Mouse (Mus musculus) liver, embryonic 13.5 days (tissue): Measurements from ENCODE around the gene Gsdme. TPM values are rescaled to one million over a fixed set of nuclear protein-coding genes. Genes with fewer than 3 reads are reported as not detected.

Experiments used
- ATAC-seq: fragments of 200-750 bp; cut with Nextera tagmentation; 2 replicates; pipeline ENCODE4 v1.8.0; 2017; ENCODE audit warnings: low read depth, mild to moderate bottlenecking, moderate number of reproducible peaks, moderate library complexity
- DNase-seq: peaks from one replicate; pipeline ENCODE4 v3.0.0; 2022
- H3K27ac ChIP-seq: fragments of 300-500 bp; sonication (generic); 2 replicates; pipeline ENCODE4 v1.5.1; 2015; ENCODE audit warnings: moderate library complexity, mild to moderate bottlenecking, inconsistent platforms
- H3K27me3 ChIP-seq: fragments of 300-500 bp; sonication (generic); 2 replicates; pipeline ENCODE4 v1.6.1; 2015; ENCODE audit warnings: mild to moderate bottlenecking, inconsistent platforms
- H3K36me3 ChIP-seq: fragments of 300-500 bp; sonication (generic); 2 replicates; pipeline ENCODE4 v1.6.1; 2015; ENCODE audit warnings: mild to moderate bottlenecking, inconsistent platforms
- H3K4me1 ChIP-seq: fragments of 300-500 bp; sonication (generic); replicated peaks from 2 replicates; pipeline ENCODE4 v1.6.1; 2015; ENCODE audit warnings: inconsistent platforms
- H3K4me2 ChIP-seq: fragments of 300-500 bp; sonication (generic); 2 replicates; pipeline ENCODE4 v1.6.1; 2015; ENCODE audit warnings: inconsistent platforms, mild to moderate bottlenecking, moderate library complexity
- H3K4me3 ChIP-seq: fragments of 300-500 bp; sonication (generic); replicated peaks from 2 replicates; pipeline ENCODE4 v1.5.1; 2015; ENCODE audit warnings: mild to moderate bottlenecking, inconsistent platforms
- H3K9ac ChIP-seq: fragments of 300-500 bp; sonication (generic); 2 replicates; pipeline ENCODE4 v1.6.1; 2015; ENCODE audit warnings: mild to moderate bottlenecking, inconsistent platforms
- H3K9me3 ChIP-seq: fragments of 300-500 bp; sonication (generic); replicated peaks from 2 replicates; pipeline ENCODE4 v1.6.1; 2016; ENCODE audit warnings: inconsistent platforms
- WGBS: fragments of 180-500 bp; shearing (Covaris S2); methylation state at CpG from one replicate; pipeline ENCODE4 v1.1.7; 2015; ENCODE audit not compliant: insufficient replicate concordance; 5-methylcytosine and 5-hydroxymethylcytosine counted together
- polyA plus RNA-seq: library from polyadenylated mRNA; unstranded; fragments of >200 nt; fragmentation: Nextera tagmentation; extraction: Ambion mirVana; gene quantifications from 2 replicates; pipeline ENCODE4 v1.2.1, GENCODE M21; 2015

Gsdme gene
- polyA plus RNA-seq, 1 experiment from 2014 or later, result 15.2 TPM

- no peak overlapping the region for H3K4me2 ChIP-seq
- no peaks in the 10 kb centered on the region for H3K9me3 ChIP-seq
- H3K36me3 ChIP-seq, result peaks cover 23% of the 10 kb centered on the region
- H3K4me3 ChIP-seq, result no peak overlapping the region
- H3K9ac ChIP-seq, result no peak overlapping the region
- ATAC-seq, result no peak
- no peaks in the 10 kb centered on the region for H3K27me3 ChIP-seq
- no peak for DNase-seq
- H3K4me1 ChIP-seq, result no peaks in the 10 kb centered on the region
- H3K27ac ChIP-seq, result no peak overlapping the region
Observed at GRCm38 (mm10) chr6:50189376-50189775, 74.3 kb downstream of the Gsdme start.

- ATAC-seq (no peak), DNase-seq (no peak)
- H3K27me3 ChIP-seq, result no peaks in the 10 kb centered on the region
- no peak overlapping the region for H3K4me2 ChIP-seq
- WGBS, result 68% methylated on average over 4 of the region's 4 CpGs
- H3K27ac ChIP-seq, result no peak overlapping the region
- no peaks in the 10 kb centered on the region for H3K9me3 ChIP-seq
- no peak overlapping the region for H3K9ac ChIP-seq
- peaks cover 31% of the 10 kb centered on the region for H3K36me3 ChIP-seq
- H3K4me3 ChIP-seq, result no peak overlapping the region
- no peaks in the 10 kb centered on the region for H3K4me1 ChIP-seq
Observed at GRCm38 (mm10) chr6:50187955-50188354, 75.7 kb downstream of the Gsdme start.

- no peak overlapping the region for H3K9ac ChIP-seq
- no peaks in the 10 kb centered on the region for H3K27me3 ChIP-seq
- peaks cover 20% of the 10 kb centered on the region; the same call in 1 of the 2 replicates for H3K36me3 ChIP-seq
- H3K27ac ChIP-seq, result no peak overlapping the region
- no peaks in the 10 kb centered on the region for H3K4me1 ChIP-seq
- no peak overlapping the region for H3K4me3 ChIP-seq
- WGBS, result 74% methylated on average over 4 of the region's 4 CpGs
- ATAC-seq, result no peak
- H3K4me2 ChIP-seq, result no peak overlapping the region
- DNase-seq, result no peak
- no peaks in the 10 kb centered on the region for H3K9me3 ChIP-seq
Observed at GRCm38 (mm10) chr6:50180189-50180588, 83.5 kb downstream of the Gsdme start.

- DNase-seq, result no peak
- Histone ChIP-seq H3K27me3 (no peaks in the 10 kb centered on the region), H3K9me3 (no peaks in the 10 kb centered on the region), H3K4me1 (no peaks in the 10 kb centered on the region), H3K4me2 (no peak overlapping the region), H3K4me3 (no peak overlapping the region), H3K36me3 (0 out of 2 replicates have a peak, but pooled peaks cover 1% of the 10 kb centered on the region), H3K9ac (no peak overlapping the region), H3K27ac (no peak overlapping the region)
- no peak for ATAC-seq
- 53% methylated on average over 1 of the region's 1 CpGs for WGBS
Observed at GRCm38 (mm10) chr6:50175736-50176135, 87.9 kb downstream of the Gsdme start.

- no peak overlapping the region for H3K4me2 ChIP-seq
- H3K36me3 ChIP-seq, result 0 out of 2 replicates have a peak, but pooled peaks cover 5% of the 10 kb centered on the region
- H3K27me3 ChIP-seq, result no peaks in the 10 kb centered on the region
- H3K4me3 ChIP-seq, result no peak overlapping the region
- H3K9me3 ChIP-seq, result no peaks in the 10 kb centered on the region
- no peak overlapping the region for H3K27ac ChIP-seq
- ATAC-seq (no peak), DNase-seq (no peak)
- H3K4me1 ChIP-seq, result no peaks in the 10 kb centered on the region
- no peak overlapping the region for H3K9ac ChIP-seq
Observed at GRCm38 (mm10) chr6:50169771-50170170, 93.9 kb downstream of the Gsdme start.

GRCm38 (mm10) chr6:50168821-50169220 is 94.8 kb downstream of the Gsdme start:
- H3K9me3 ChIP-seq, result no peaks in the 10 kb centered on the region
- no peak overlapping the region for H3K4me3 ChIP-seq
- ATAC-seq (no peak), DNase-seq (no peak)
- no peak overlapping the region for H3K4me2 ChIP-seq
- H3K36me3 ChIP-seq, result 0 out of 2 replicates have a peak, but pooled peaks cover 5% of the 10 kb centered on the region
- no peak overlapping the region for H3K27ac ChIP-seq
- WGBS, result 77% methylated on average over 4 of the region's 4 CpGs
- H3K27me3 ChIP-seq, result no peaks in the 10 kb centered on the region
- H3K9ac ChIP-seq, result no peak overlapping the region
- no peaks in the 10 kb centered on the region for H3K4me1 ChIP-seq

- Histone ChIP-seq H3K4me3 (no peak overlapping the region), H3K9me3 (no peaks in the 10 kb centered on the region), H3K27ac (no peak overlapping the region), H3K9ac (no peak overlapping the region), H3K4me2 (no peak overlapping the region), H3K4me1 (no peaks in the 10 kb centered on the region), H3K27me3 (no peaks in the 10 kb centered on the region), H3K36me3 (0 out of 2 replicates have a peak, but pooled peaks cover 11% of the 10 kb centered on the region)
- ATAC-seq, result no peak
- DNase-seq, result no peak
- 64% methylated on average over 3 of the region's 3 CpGs for WGBS
Observed at GRCm38 (mm10) chr6:50163013-50163412, 100.6 kb downstream of the Gsdme start.

- H3K9ac ChIP-seq, result no peak overlapping the region
- no peak overlapping the region for H3K4me2 ChIP-seq
- DNase-seq, result no peak
- no peak overlapping the region for H3K27ac ChIP-seq
- H3K4me1 ChIP-seq, result no peaks in the 10 kb centered on the region
- H3K4me3 ChIP-seq, result no peak overlapping the region
- H3K9me3 ChIP-seq, result no peaks in the 10 kb centered on the region
- 85% methylated on average over 6 of the region's 6 CpGs for WGBS
- 0 out of 2 replicates have a peak, but pooled peaks cover 6% of the 10 kb centered on the region for H3K36me3 ChIP-seq
- ATAC-seq, result no peak
- no peaks in the 10 kb centered on the region for H3K27me3 ChIP-seq
Observed at GRCm38 (mm10) chr6:50159842-50160241, 103.8 kb downstream of the Gsdme start.

GRCm38 (mm10) chr6:50149378-50149777 is 114.3 kb downstream of the Gsdme start:
- H3K27me3 ChIP-seq, result no peaks in the 10 kb centered on the region
- H3K4me2 ChIP-seq, result no peak overlapping the region
- no peaks in the 10 kb centered on the region for H3K4me1 ChIP-seq
- H3K27ac ChIP-seq, result no peak overlapping the region
- no peaks in the 10 kb centered on the region for H3K9me3 ChIP-seq
- 75% methylated on average over 4 of the region's 4 CpGs for WGBS
- no peak overlapping the region for H3K9ac ChIP-seq
- no peak for DNase-seq
- ATAC-seq, result no peak
- peaks cover 10% of the 10 kb centered on the region; the same call in 1 of the 2 replicates for H3K36me3 ChIP-seq
- H3K4me3 ChIP-seq, result no peak overlapping the region

- H3K9ac ChIP-seq, result no peak overlapping the region
- no peaks in the 10 kb centered on the region for H3K9me3 ChIP-seq
- ATAC-seq (no peak), DNase-seq (no peak)
- no peak overlapping the region for H3K4me3 ChIP-seq
- no peak overlapping the region for H3K27ac ChIP-seq
- H3K36me3 ChIP-seq, result peaks cover 10% of the 10 kb centered on the region; the same call in 1 of the 2 replicates
- no peaks in the 10 kb centered on the region for H3K27me3 ChIP-seq
- H3K4me1 ChIP-seq, result no peaks in the 10 kb centered on the region
- H3K4me2 ChIP-seq, result no peak overlapping the region
Observed at GRCm38 (mm10) chr6:50146158-50146557, 117.5 kb downstream of the Gsdme start.

- no peak overlapping the region for H3K27ac ChIP-seq
- no peak overlapping the region for H3K4me3 ChIP-seq
- H3K4me1 ChIP-seq, result 0 out of 2 replicates have a peak, but pooled peaks cover 6% of the 10 kb centered on the region
- no peak for ATAC-seq
- WGBS, result 65% methylated on average over 3 of the region's 3 CpGs
- no peaks in the 10 kb centered on the region for H3K36me3 ChIP-seq
- H3K9me3 ChIP-seq, result no peaks in the 10 kb centered on the region
- H3K27me3 ChIP-seq, result no peaks in the 10 kb centered on the region
- no peak overlapping the region for H3K4me2 ChIP-seq
- H3K9ac ChIP-seq, result no peak overlapping the region
- no peak for DNase-seq
Observed at GRCm38 (mm10) chr6:50139526-50139925, 124.1 kb downstream of the Gsdme start.
